ENCODE assay signal across 8 mouse cellular contexts in the genomic region with DNA sequence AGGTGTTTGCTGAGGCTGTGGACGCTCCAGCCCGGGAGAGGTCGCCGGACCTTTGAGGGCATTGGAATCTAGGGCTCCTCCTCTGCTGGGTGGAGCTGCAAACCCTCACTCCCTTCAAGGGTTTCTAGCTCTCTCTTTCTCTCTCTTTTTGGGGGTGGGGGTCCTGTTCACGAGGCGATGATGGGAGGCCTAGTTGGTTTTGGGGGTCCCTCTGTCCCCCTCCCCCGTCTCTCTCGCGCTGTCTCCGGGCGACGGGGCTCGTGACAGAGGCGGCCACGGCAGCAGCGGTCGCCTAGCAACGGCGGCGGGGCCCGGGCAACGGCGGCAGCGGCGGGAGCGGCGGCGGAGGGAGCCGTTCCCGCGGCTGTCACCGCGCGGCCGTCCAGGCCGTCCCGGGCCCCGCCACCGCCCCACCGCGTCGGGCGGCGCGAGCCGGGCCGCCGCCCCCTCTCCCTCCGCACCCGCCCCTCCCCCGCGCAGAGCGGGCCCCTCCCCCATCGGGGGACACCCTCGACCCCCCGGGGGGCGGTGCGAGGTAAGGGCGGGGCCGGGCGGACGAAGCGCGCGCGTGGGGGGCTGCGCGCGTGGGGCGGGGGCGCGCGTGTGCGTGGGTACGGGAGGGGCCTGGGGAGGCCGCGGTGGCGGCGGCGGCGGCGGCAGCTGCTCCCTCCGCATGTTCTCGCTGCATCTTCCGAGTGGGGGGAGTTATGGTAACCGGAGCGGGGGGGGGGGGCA. TPM values are rescaled to one million over a fixed set of nuclear protein-coding genes. Genes with fewer than 3 reads are reported as not detected.
DNase-seq lines count a peak whose midpoint lies in the region; ATAC-seq and TF ChIP-seq lines count a peak whose summit lies in the region.

No protein-coding gene starts in this region.

- no peaks in the 10 kb centered on the region for H3K79me2 ChIP-seq in MEL (ENCODE audit: control insufficient read depth, insufficient read depth, low read length, poor library complexity)
- H3K79me2 ChIP-seq in macrophage (ENCODE audit: inconsistent target), result no peaks in the 10 kb centered on the region

- TF ChIP-seq EP300 in MEL (IDR thresholded peaks at IDR 0.05; ENCODE audit: low read depth in 1 of 2, low read length in 2 of 2), result no peak

- H3K4me3 ChIP-seq in MEL (ENCODE audit: control insufficient read depth in 1 of 2, insufficient read depth in 1 of 2, low read depth in 2 of 2, low read length in 2 of 2), result peak overlapping the region; percentile 58 to 75; a peak in 3 of 4 replicates
- H3K4me3 ChIP-seq in macrophage (ENCODE audit: inconsistent target), result peak overlapping the region; percentile 21
- peak overlapping the region; percentile 66 for H3K4me3 ChIP-seq in stomach, embryonic 15.5 days (replicated peaks)

- no peak for TF ChIP-seq RAD21 in MEL (IDR thresholded peaks at IDR 0.05; ENCODE audit: low read depth, low read length)

- peak overlapping the region; percentile 69 for H3K9ac ChIP-seq in MEL (ENCODE audit: control insufficient read depth, low read depth, low read length, poor library complexity, severe bottlenecking)
- peak overlapping the region; percentile 55 for H3K9ac ChIP-seq in stomach, embryonic 15.5 days

- H3K27me3 ChIP-seq in MEL (ENCODE audit: control insufficient read depth in 1 of 2, insufficient read depth in 2 of 2, low read length in 2 of 2), result no peaks in the 10 kb centered on the region
- H3K27me3 ChIP-seq in stomach, embryonic 15.5 days (replicated peaks), result no peaks in the 10 kb centered on the region

- H3K27ac ChIP-seq in MEL (ENCODE audit: control insufficient read depth, low read depth, low read length) (no peak overlapping the region), macrophage (no peak overlapping the region)
- peak overlapping the region; percentile 57; the same call in 1 of the 2 replicates for H3K27ac ChIP-seq in stomach, embryonic 15.5 days

- TF ChIP-seq POLR2A in MEL (IDR thresholded peaks at IDR 0.05; ENCODE audit: control insufficient read depth in 1 of 2, insufficient read depth in 1 of 2, low read depth in 1 of 2, low read length in 2 of 2, poor library complexity in 1 of 2), result no peak

- peak; percentile 63 for DNase-seq in gastrocnemius, postnatal 10 days
- DNase-seq in gastrocnemius, adult 8-10 months (ENCODE audit: low spot score in 2 of 2), result no peak
- peak; percentile 24 for DNase-seq in MEL (ENCODE audit: low read depth, low spot score)
- DNase-seq in embryo, embryonic 9.5 days (ENCODE audit: extremely low spot score), result peak; percentile 73
- DNase-seq in heart, postnatal 10 days, result peak; percentile 68
- DNase-seq in kidney, postnatal 4 days, result peak; percentile 68 to 77

- no peak for ATAC-seq in stomach, embryonic 15.5 days (ENCODE audit: insufficient read depth, low FRiP score, low read depth)

- under 1% methylated on average over 40 of the region's 87 CpGs for WGBS in macrophage (ENCODE audit: missing documents)
- 2% methylated on average over 33 of the region's 87 CpGs for WGBS in stomach, embryonic 15.5 days

- TF ChIP-seq CTCF in MEL (IDR thresholded peaks at IDR 0.05 in 2 of 3, conservative IDR thresholded peaks at IDR 0.05 in 1 of 3; ENCODE audit: control insufficient read depth in 1 of 3, insufficient read depth in 1 of 3, low read depth in 2 of 3, low read length in 3 of 3, poor library complexity in 1 of 3, severe bottlenecking in 1 of 3), result 0 out of 6 replicates have a peak, but pooled peaks of 1 of the 3 experiments have one; percentile 9

- peaks cover 0 to 15% of the 10 kb centered on the region in 2 experiments; a peak in 2 of 4 replicates for H3K4me1 ChIP-seq in MEL (ENCODE audit: control insufficient read depth in 1 of 2, insufficient read depth in 2 of 2, low read length in 2 of 2)
- H3K4me1 ChIP-seq in stomach, embryonic 15.5 days, result peaks cover 62% of the 10 kb centered on the region

- H3K4me2 ChIP-seq in stomach, embryonic 15.5 days, result peak overlapping the region; percentile 97

- peaks cover 0 to 3% of the 10 kb centered on the region in 2 experiments; a peak in 1 of 4 replicates for H3K36me3 ChIP-seq in MEL (ENCODE audit: control insufficient read depth in 1 of 2, insufficient read depth in 2 of 2, low read length in 2 of 2)
- H3K36me3 ChIP-seq in macrophage (ENCODE audit: inconsistent target), result no peaks in the 10 kb centered on the region
- no peaks in the 10 kb centered on the region for H3K36me3 ChIP-seq in stomach, embryonic 15.5 days

- intact Hi-C loops in heart, postnatal 10 days (cut with DNase I), result no loop called here

- H3K9me3 ChIP-seq in MEL (replicated peaks; ENCODE audit: insufficient read depth, low read length), result no peaks in the 10 kb centered on the region
- H3K9me3 ChIP-seq in stomach, embryonic 15.5 days, result no peaks in the 10 kb centered on the region

RNA-seq across cellular contexts. Expression of a gene that starts 7.4 kb away (rescaled TPM):
- 10 to 100 TPM in 1 of 2 experiments, 1 to 10 TPM in 1; 8.2 to 11.8 TPM for total RNA-seq in gastrocnemius, postnatal 10 days (2021)
- total RNA-seq in gastrocnemius, adult 8-10 months (2022), result 1 to 10 TPM; 1.4 to 2.6 (median 1.9) TPM
- total RNA-seq in MEL (2012; rRNA removed), result 2.7 TPM in 2 replicates
- polyA plus RNA-seq in MEL (2012; ENCODE audit: insufficient read depth in 1 of 2, insufficient read length in 2 of 2, low read depth in 1 of 2, low replicate concordance in 2 of 2, missing spikeins in 1 of 2) (10 to 100 TPM in 1 of 2 experiments, not detected in 1; 24.6 TPM), macrophage (2018) (0.32 to 1.8 TPM (median 0.85 TPM) in 3 replicates)
- total RNA-seq in heart, postnatal 10 days (2021), result 10 to 100 TPM in 1 of 2 experiments, 1 to 10 TPM in 1; 9.3 to 10.8 TPM
- 1 to 10 TPM; 1.8 to 8.5 (median 5.6) TPM for total RNA-seq in macrophage (2018; cell fraction: chromatin; rRNA removed)
- 1 to 10 TPM in 5 of 26 experiments, under 1 TPM in 21; 0.39 to 1.7 (median 0.73) TPM for total RNA-seq in macrophage (2018; cell fraction: cytosol; rRNA removed)
- total RNA-seq in macrophage (2018; cell fraction: nucleus; rRNA removed), result 1 to 10 TPM in 25 of 26 experiments, under 1 TPM in 1; 0.58 to 6.1 (median 3.0) TPM
- 2.0 and 2.2 TPM in 2 replicates for polyA plus RNA-seq in stomach, embryonic 15.5 days (2015; fragmentation: Nextera tagmentation; extraction: Ambion mirVana)

RNA-seq across cellular contexts. Expression of a gene that starts 9.1 kb away (rescaled TPM):
- total RNA-seq in gastrocnemius, postnatal 10 days (2021), result 10 to 100 TPM; 87.9 to 91.1 TPM
- 100 to 1,000 TPM; 102 to 113 (median 108) TPM for total RNA-seq in gastrocnemius, adult 8-10 months (2022)
- 54.2 and 66.8 TPM in 2 replicates for total RNA-seq in MEL (2012; rRNA removed)
- polyA plus RNA-seq in MEL (2012; ENCODE audit: insufficient read depth in 1 of 2, insufficient read length in 2 of 2, low read depth in 1 of 2, low replicate concordance in 2 of 2, missing spikeins in 1 of 2) (100 to 1,000 TPM in 1 of 2 experiments, not detected in 1; 220 TPM), macrophage (2018) (40.7 to 118 TPM (median 91.4 TPM) in 3 replicates)
- total RNA-seq in heart, postnatal 10 days (2021), result 100 to 1,000 TPM; 102 to 105 TPM
- total RNA-seq in macrophage (2018; cell fraction: chromatin; rRNA removed), result 10 to 100 TPM in 16 of 26 experiments, 1 to 10 TPM in 10; 4.2 to 40.7 (median 14.2) TPM
- total RNA-seq in macrophage (2018; cell fraction: cytosol; rRNA removed), result 100 to 1,000 TPM in 9 of 26 experiments, 10 to 100 TPM in 17; 80.8 to 134 (median 92.3) TPM
- total RNA-seq in macrophage (2018; cell fraction: nucleus; rRNA removed), result 10 to 100 TPM; 14.2 to 93.0 (median 41.5) TPM
- polyA plus RNA-seq in stomach, embryonic 15.5 days (2015; fragmentation: Nextera tagmentation; extraction: Ambion mirVana), result 179 and 191 TPM in 2 replicates

RNA-seq across cellular contexts. Expression of a gene that starts 15.6 kb away (rescaled TPM):
- 1 to 10 TPM; 5.1 to 8.1 TPM for total RNA-seq in gastrocnemius, postnatal 10 days (2021)
- total RNA-seq in gastrocnemius, adult 8-10 months (2022), result 10 to 100 TPM in 2 of 4 experiments, 1 to 10 TPM in 2; 7.7 to 10.7 (median 9.9) TPM
- total RNA-seq in MEL (2012; rRNA removed), result 2.9 and 3.0 TPM in 2 replicates
- 1 to 10 TPM in 1 of 2 experiments, not detected in 1; 9.5 TPM for polyA plus RNA-seq in MEL (2012; ENCODE audit: insufficient read depth in 1 of 2, insufficient read length in 2 of 2, low read depth in 1 of 2, low replicate concordance in 2 of 2, missing spikeins in 1 of 2)
- 10 to 100 TPM; 10.1 to 12.4 TPM for total RNA-seq in heart, postnatal 10 days (2021)
- total RNA-seq in macrophage (2018; cell fraction: chromatin; rRNA removed), result 10 to 100 TPM; 24.9 to 99.8 (median 44.7) TPM
- total RNA-seq in macrophage (2018; cell fraction: cytosol; rRNA removed), result 10 to 100 TPM in 10 of 26 experiments, 1 to 10 TPM in 16; 6.5 to 12.8 (median 9.1) TPM
- total RNA-seq in macrophage (2018; cell fraction: nucleus; rRNA removed), result 10 to 100 TPM; 13.6 to 53.0 (median 27.4) TPM
- polyA plus RNA-seq in macrophage (2018), result 5.3 to 13.1 TPM (median 7.6 TPM) in 3 replicates
- 8.5 and 8.7 TPM in 2 replicates for polyA plus RNA-seq in stomach, embryonic 15.5 days (2015; fragmentation: Nextera tagmentation; extraction: Ambion mirVana)

RNA-seq across cellular contexts. Expression of a gene that starts 24.5 kb away (rescaled TPM):
- total RNA-seq in gastrocnemius, postnatal 10 days (2021), result 1 to 10 TPM; 2.7 to 3.9 TPM
- total RNA-seq in gastrocnemius, adult 8-10 months (2022), result 1 to 10 TPM; 1.1 to 1.6 (median 1.5) TPM
- total RNA-seq in MEL (2012; rRNA removed), result 10.9 and 13.4 TPM in 2 replicates
- polyA plus RNA-seq in MEL (2012; ENCODE audit: insufficient read depth in 1 of 2, insufficient read length in 2 of 2, low read depth in 1 of 2, low replicate concordance in 2 of 2, missing spikeins in 1 of 2) (10 to 100 TPM in 1 of 2 experiments, not detected in 1; 10.7 TPM), macrophage (2018) (9.0 to 9.9 TPM (median 9.3 TPM) in 3 replicates)
- total RNA-seq in heart, postnatal 10 days (2021), result 1 to 10 TPM; 2.7 to 4.9 TPM
- 10 to 100 TPM in 12 of 26 experiments, 1 to 10 TPM in 14; 1.9 to 23.0 (median 8.2) TPM for total RNA-seq in macrophage (2018; cell fraction: chromatin; rRNA removed)
- total RNA-seq in macrophage (2018; cell fraction: cytosol; rRNA removed), result 10 to 100 TPM in 15 of 26 experiments, 1 to 10 TPM in 11; 5.7 to 13.3 (median 10.6) TPM
- total RNA-seq in macrophage (2018; cell fraction: nucleus; rRNA removed), result 10 to 100 TPM in 11 of 26 experiments, 1 to 10 TPM in 15; 3.9 to 27.3 (median 8.4) TPM
- polyA plus RNA-seq in stomach, embryonic 15.5 days (2015; fragmentation: Nextera tagmentation; extraction: Ambion mirVana), result 13.3 and 14.9 TPM in 2 replicates

RNA-seq across cellular contexts. Expression of a gene that starts 31.6 kb away (rescaled TPM):
- total RNA-seq in gastrocnemius, postnatal 10 days (2021), result 1 to 10 TPM; 2.5 to 4.1 TPM
- total RNA-seq in gastrocnemius, adult 8-10 months (2022), result under 1 TPM; 0.22 to 0.83 (median 0.41) TPM
- total RNA-seq in MEL (2012; rRNA removed), result 10.6 and 10.8 TPM in 2 replicates
- polyA plus RNA-seq in MEL (2012; ENCODE audit: insufficient read depth in 1 of 2, insufficient read length in 2 of 2, low read depth in 1 of 2, low replicate concordance in 2 of 2, missing spikeins in 1 of 2), result 100 to 1,000 TPM in 1 of 2 experiments, 10 to 100 TPM in 1; 45.4 to 111 TPM
- total RNA-seq in heart, postnatal 10 days (2021), result 1 to 10 TPM; 3.9 to 4.1 TPM
- total RNA-seq in macrophage (2018; cell fraction: chromatin; rRNA removed), result 10 to 100 TPM in 5 of 26 experiments, 1 to 10 TPM in 19, under 1 TPM in 2; 0.55 to 24.8 (median 4.0) TPM
- total RNA-seq in macrophage (2018; cell fraction: cytosol; rRNA removed), result 1 to 10 TPM in 10 of 26 experiments, under 1 TPM in 16; 0.10 to 1.6 (median 0.82) TPM
- 10 to 100 TPM in 1 of 26 experiments, 1 to 10 TPM in 18, under 1 TPM in 7; 0.63 to 12.7 (median 2.0) TPM for total RNA-seq in macrophage (2018; cell fraction: nucleus; rRNA removed)
- 0.69 to 1.8 TPM (median 0.74 TPM) in 3 replicates for polyA plus RNA-seq in macrophage (2018)
- polyA plus RNA-seq in stomach, embryonic 15.5 days (2015; fragmentation: Nextera tagmentation; extraction: Ambion mirVana), result 6.1 and 7.6 TPM in 2 replicates

Comparison
In these comparisons a context has a peak if more than half of its experiments do, and no peak if none do; other contexts are left out.
1. DNase-seq: peak in gastrocnemius, postnatal 10 days (single experiment), MEL (single experiment), embryo, embryonic 9.5 days (single experiment), heart, postnatal 10 days (2 of 2) and kidney, postnatal 4 days (2 of 2); none in gastrocnemius, adult 8-10 months (0 of 2).
2. Peak in every context shown above with its lines, with median percentiles within 50 percentile points of each other: H3K4me3 ChIP-seq.